Mouse (Mus musculus): ENCODE measurements around the gene Zfp819.

- TF ChIP-seq CTCF (IDR thresholded peaks at IDR 0.05; ENCODE audit: borderline replicate concordance, extremely low read depth, insufficient read depth, insufficient read length): no peak
- no peak for TF ChIP-seq POLR2A (IDR thresholded peaks at IDR 0.05; ENCODE audit: borderline replicate concordance, extremely low read depth, insufficient read depth, insufficient read length, poor library complexity, severe bottlenecking)
These were observed 36.2 kb downstream of the Zfp819 start for GRCm38 (mm10) chr7:43643046-43643652.
